Mouse (Mus musculus) neural tube, embryonic 10.5 days (tissue): ENCODE data around the gene Ino80d.

Source experiments
- DNase-seq: peaks from one replicate; pipeline ENCODE4 v3.0.0-alpha.2; 2017; ENCODE audit warnings: low spot score; ENCODE audit errors: extremely low spot score

Ino80d gene

GRCm38 (mm10) chr1:63107614-63108327, 6.7 kb downstream of the Ino80d start:
- DNase-seq = no peak

- DNase-seq = no peak
These were observed 11.6 kb downstream of the Ino80d start for GRCm38 (mm10) chr1:63102758-63103451.

GRCm38 (mm10) chr1:63100196-63100595, 14.3 kb downstream of the Ino80d start:
- no peak for DNase-seq

- no peak for DNase-seq
These were observed 15.6 kb downstream of the Ino80d start for GRCm38 (mm10) chr1:63098831-63099230.

DNA sequence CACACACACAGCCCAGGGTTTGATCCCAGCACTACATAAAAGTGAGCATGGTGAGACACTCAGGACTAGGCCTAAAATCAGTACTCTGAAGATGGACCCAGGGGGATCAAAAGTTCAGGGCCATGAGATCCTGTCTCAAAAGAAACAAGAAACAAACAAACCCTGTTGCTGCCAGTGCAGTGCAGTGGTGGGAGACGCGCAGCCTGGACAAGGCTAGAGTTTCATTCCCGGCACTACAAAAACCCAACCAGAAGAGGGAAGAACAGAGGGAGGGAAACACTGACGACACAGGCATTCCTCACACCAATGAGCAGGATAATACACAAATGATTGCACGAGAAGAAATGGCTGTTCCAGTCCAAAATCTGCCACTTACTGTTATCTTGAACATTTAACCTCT, 18.4 kb downstream of the Ino80d start:
- DNase-seq = no peak

DNA sequence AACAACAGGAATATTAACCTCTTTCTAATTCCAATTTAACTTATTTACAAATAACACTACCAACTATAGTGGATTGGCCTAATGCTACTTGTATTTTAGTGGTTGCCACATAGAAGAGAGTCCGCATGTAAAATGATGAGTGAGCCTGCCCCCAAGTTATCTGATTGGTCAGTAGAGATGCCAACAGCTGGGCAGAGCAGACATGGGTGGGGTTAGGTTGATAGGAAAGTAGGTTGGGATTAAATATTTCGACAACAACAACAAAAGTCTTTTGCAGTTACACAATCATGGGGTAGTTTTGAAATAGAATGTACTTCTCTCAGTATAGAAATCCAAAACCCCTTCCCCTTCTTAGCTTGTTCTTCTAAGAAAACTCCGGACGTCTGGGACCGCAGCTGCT, 24.7 kb downstream of the Ino80d start:
- DNase-seq = no peak

- DNase-seq = no peak
These were observed 25.9 kb downstream of the Ino80d start for GRCm38 (mm10) chr1:63088614-63089013.

GRCm38 (mm10) chr1:63080277-63080676, 34.2 kb downstream of the Ino80d start:
- no peak for DNase-seq

GRCm38 (mm10) chr1:63076383-63076782, 38.1 kb downstream of the Ino80d start:
- no peak for DNase-seq

DNA sequence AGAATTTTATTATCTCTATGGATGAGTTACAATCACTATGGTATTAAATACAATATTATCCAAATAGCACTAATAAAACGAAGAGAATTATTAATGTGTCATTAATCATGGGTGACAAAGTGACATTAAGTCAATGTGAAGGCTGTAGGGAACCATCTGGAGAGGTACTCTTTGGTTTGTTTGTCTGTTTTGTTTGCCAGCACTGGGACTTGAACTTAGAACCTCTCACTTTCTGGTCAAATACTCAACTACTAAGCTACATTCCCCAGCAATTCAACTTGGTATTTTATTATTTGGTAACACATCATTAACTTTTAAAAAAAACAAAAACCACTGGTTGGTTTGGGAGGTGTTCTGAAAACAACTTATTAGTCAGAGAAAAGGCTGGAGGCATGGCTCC, 43.1 kb downstream of the Ino80d start:
- no peak for DNase-seq

- no peak for DNase-seq
These were observed 56.1 kb downstream of the Ino80d start for GRCm38 (mm10) chr1:63058361-63058760.

- no peak for DNase-seq
These were observed 56.6 kb downstream of the Ino80d start for GRCm38 (mm10) chr1:63057849-63058248.

- no peak for DNase-seq
These were observed 57.1 kb downstream of the Ino80d start for GRCm38 (mm10) chr1:63057318-63057717.

- DNase-seq = no peak
These were observed 59.1 kb downstream of the Ino80d start for GRCm38 (mm10) chr1:63055386-63055785.

GRCm38 (mm10) chr1:63050866-63051265, 63.6 kb downstream of the Ino80d start:
- no peak for DNase-seq

- no peak for DNase-seq
These were observed 64.5 kb downstream of the Ino80d start for GRCm38 (mm10) chr1:63049977-63050376.

DNA sequence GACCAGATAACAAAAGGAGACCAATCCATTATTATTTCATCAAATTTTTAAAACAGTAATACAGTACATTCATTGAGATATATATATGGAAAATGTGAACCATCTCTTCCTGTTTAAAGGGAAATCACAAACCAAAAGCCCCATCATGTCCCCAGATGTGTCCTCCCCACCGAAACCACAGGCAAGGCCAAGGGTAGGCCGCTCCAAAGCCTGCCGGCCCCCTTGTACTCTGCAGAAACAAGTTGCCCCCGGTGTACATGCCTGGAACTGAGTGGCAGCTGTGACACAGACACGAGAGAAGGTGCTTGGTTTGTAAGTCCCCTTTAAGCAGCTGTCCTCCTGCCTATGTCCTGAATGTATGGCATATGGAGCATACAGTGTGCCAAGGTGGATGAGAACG, 66.5 kb downstream of the Ino80d start:
- DNase-seq = no peak

- DNase-seq = no peak
These were observed 81.5 kb downstream of the Ino80d start for GRCm38 (mm10) chr1:63032929-63033328.

DNA sequence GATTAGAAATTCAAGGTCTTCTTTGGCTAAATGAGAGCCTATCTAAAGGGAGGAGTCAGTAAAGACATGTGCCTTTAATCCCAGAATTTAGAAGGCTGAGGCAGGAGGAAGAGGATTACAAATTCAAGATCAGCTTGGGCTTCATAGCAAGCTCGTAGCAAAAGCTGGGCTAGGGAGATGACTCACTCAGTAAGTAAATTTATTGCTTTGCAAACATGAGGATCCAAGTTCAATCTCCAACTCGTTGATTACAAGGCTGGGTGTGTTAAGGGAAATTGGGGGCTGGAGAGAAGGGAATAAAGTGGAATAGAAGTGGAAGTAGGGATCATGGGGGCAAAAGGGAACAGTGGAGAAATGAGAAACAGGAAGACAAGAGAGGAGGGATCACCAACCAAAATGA, 94.6 kb downstream of the Ino80d start:
- no peak for DNase-seq

GRCm38 (mm10) chr1:63005013-63005646, 109.3 kb downstream of the Ino80d start:
- DNase-seq = no peak

DNA sequence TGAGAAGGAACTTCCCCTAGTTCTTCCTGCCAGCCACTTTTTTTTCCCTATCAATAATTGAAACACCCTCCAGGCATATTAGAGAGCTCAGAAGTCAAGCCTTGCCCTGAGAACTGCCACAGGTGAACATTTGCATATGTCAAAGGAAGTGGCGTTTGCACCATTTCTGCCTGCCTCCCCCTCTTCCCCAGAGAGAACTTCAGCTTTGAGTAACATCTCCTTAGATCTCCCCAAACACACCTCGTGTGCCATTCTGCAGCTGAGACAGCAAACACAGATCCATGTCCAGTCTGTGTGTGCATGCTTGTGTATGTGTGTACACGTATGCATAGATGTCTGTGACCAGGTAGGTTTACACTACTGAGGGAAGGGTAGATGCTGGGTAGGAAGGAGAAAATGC, 112.6 kb downstream of the Ino80d start:
- DNase-seq = no peak

DNA sequence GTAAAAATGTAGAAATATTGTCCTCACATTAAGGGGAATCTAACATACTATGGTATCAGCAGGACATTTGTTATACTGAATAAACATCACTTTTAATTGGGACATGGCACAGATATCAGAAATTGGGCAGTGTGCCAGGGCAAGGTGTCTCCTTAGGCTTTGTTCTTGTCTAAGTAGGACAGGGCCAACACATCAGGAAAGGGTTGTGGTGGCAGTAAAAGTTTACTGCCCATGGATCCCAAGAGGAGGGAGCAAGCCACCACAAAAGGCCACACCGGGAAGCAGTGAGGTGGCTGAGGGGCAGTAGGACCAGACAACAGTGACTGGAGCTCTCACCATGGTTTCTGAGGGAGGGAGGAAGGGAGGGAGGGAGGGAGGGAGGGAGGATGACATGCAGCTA, 121.1 kb downstream of the Ino80d start:
- DNase-seq = no peak

GRCm38 (mm10) chr1:62992648-62993047, 121.8 kb downstream of the Ino80d start:
- no peak for DNase-seq
